Mouse (Mus musculus): ENCODE results near the gene Rab3c.

DNA sequence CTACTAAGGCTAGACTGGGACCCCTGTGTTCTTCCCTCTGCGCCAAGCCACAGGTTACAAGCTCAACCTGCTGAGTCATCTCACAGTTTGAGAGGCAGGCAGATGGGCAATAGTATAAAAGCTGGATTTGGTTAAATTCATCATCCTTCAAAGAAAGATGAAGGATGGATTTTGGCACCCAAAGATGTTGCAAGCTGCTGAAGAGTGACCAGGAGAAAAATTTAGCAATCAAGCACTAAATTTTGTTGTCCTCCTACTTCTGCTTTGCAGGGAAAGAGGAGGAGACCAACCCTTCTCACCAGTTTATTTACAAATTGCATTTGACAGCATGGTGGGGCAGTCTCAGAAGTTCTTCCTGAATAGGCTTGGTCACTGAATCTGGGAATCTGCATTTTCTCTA, 90.8 kb downstream of the Rab3c start:
- no peak for TF ChIP-seq CTCF (IDR thresholded peaks at IDR 0.05; ENCODE audit: control insufficient read depth, insufficient read depth, insufficient read length)
- TF ChIP-seq CEBPB (IDR thresholded peaks at IDR 0.05; ENCODE audit: low read depth), result no peak
- TF ChIP-seq MAX (IDR thresholded peaks at IDR 0.05), result no peak
- no peak for TF ChIP-seq MYOD1 (IDR thresholded peaks at IDR 0.05; ENCODE audit: control insufficient read depth, insufficient read length, low read depth)
- no peak for TF ChIP-seq FOSL1 (IDR thresholded peaks at IDR 0.05; ENCODE audit: insufficient read depth, low read length, poor library complexity, severe bottlenecking)
- TF ChIP-seq USF1 (IDR thresholded peaks at IDR 0.05; ENCODE audit: low read depth), result no peak
